Mouse (Mus musculus) heart, adult 2 months (tissue): ENCODE measurements around the gene Gramd1b.
A peak's percentile ranks its signal among the peaks of the same experiment; 100 is the strongest.

ENCODE experiments used
- CTCF ChIP-seq: fragments of 200-600 bp; IDR thresholded peaks from 2 replicates; pipeline ENCODE4 v1.8.1; 2022; ENCODE audit warnings: antibody characterized with exemption, mild to moderate bottlenecking, moderate library complexity
- EP300 ChIP-seq: fragments of 200-500 bp; IDR thresholded peaks from 2 replicates; pipeline ENCODE4 v1.6.1; 2011; ENCODE audit warnings: low read depth, low read length, control low read depth; ENCODE audit not compliant: insufficient read depth
- POLR2A ChIP-seq: fragments of 200-500 bp; IDR thresholded peaks from 2 replicates; pipeline ENCODE4 v1.6.1; 2011; ENCODE audit warnings: mild to moderate bottlenecking, low read depth, low read length, control low read depth; ENCODE audit not compliant: insufficient read depth

DNA sequence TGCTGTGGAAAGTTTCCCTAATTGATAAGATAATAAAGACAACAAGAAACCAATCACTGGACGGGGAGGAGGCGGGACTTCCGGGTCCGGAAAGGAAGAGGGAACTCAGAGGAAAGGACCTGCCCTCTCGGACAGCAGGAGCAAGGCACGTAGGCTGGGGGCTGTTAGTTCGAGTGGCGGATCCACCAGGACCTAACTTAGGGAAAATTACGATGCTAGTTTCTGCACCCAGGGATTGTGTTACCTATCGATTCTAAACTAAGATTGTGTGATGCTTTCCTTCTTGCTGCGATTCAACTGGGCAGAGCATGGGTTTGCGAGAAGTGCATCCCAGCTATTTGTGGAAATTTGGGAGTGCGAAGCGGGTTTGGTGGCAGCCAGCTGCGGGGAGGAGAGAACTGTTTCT is 116.7 kb downstream of the Gramd1b start:
- TF ChIP-seq CTCF (no peak), POLR2A (peak; percentile 91), EP300 (no peak)
